Mouse (Mus musculus): ENCODE data around the gene Dock10.
"Not testable (repeated sequence)": the region's sequence is repeated elsewhere in the genome, so short reads cannot be mapped to it uniquely, and the experiment has no call there.

Gene Dock10

GRCm38 (mm10) chr1:80757977-80758797 is at the start of gene Dock10:
Gene Dock10 (minus strand): TSS chr1:80758527.
- no peak for DNase-seq (ENCODE audit: extremely low read depth, low read depth, low spot score)

- DNase-seq (ENCODE audit: extremely low read depth, low read depth, low spot score), result no peak
These were observed 48.6 kb upstream of the Dock10 start for GRCm38 (mm10) chr1:80806835-80807398.

- DNase-seq (ENCODE audit: extremely low read depth, low read depth, low spot score), result no peak
These were observed 43.7 kb upstream of the Dock10 start for GRCm38 (mm10) chr1:80802023-80802422.

GRCm38 (mm10) chr1:80785066-80785779 is 26.9 kb upstream of the Dock10 start:
- DNase-seq (ENCODE audit: extremely low read depth, low read depth, low spot score), result no peak

GRCm38 (mm10) chr1:80784155-80784554 is 25.8 kb upstream of the Dock10 start:
- DNase-seq (ENCODE audit: extremely low read depth, low read depth, low spot score), result no peak

GRCm38 (mm10) chr1:80765504-80765903 is 7.2 kb upstream of the Dock10 start:
- DNase-seq (ENCODE audit: extremely low read depth, low read depth, low spot score), result no peak

GRCm38 (mm10) chr1:80763042-80763950 is 5.0 kb upstream of the Dock10 start:
- DNase-seq (ENCODE audit: extremely low read depth, low read depth, low spot score), result no peak

GRCm38 (mm10) chr1:80758798-80759184 is 464 bp upstream of the Dock10 start:
- DNase-seq (ENCODE audit: extremely low read depth, low read depth, low spot score), result no peak

GRCm38 (mm10) chr1:80757650-80757976 is 714 bp downstream of the Dock10 start:
- DNase-seq (ENCODE audit: extremely low read depth, low read depth, low spot score), result no peak

GRCm38 (mm10) chr1:80756824-80757649 is 1.3 kb downstream of the Dock10 start:
- DNase-seq (ENCODE audit: extremely low read depth, low read depth, low spot score), result no peak

- DNase-seq (ENCODE audit: extremely low read depth, low read depth, low spot score), result no peak
These were observed 2.3 kb downstream of the Dock10 start for GRCm38 (mm10) chr1:80756060-80756439.

GRCm38 (mm10) chr1:80755296-80756059 is 2.8 kb downstream of the Dock10 start:
- no peak for DNase-seq (ENCODE audit: extremely low read depth, low read depth, low spot score)

- DNase-seq (ENCODE audit: extremely low read depth, low read depth, low spot score), result not testable (repeated sequence)
These were observed 9.2 kb downstream of the Dock10 start for GRCm38 (mm10) chr1:80749122-80749521.

- DNase-seq (ENCODE audit: extremely low read depth, low read depth, low spot score), result no peak
These were observed 11.4 kb downstream of the Dock10 start for GRCm38 (mm10) chr1:80746691-80747463.

- no peak for DNase-seq (ENCODE audit: extremely low read depth, low read depth, low spot score)
These were observed 12.1 kb downstream of the Dock10 start for GRCm38 (mm10) chr1:80746195-80746594.

GRCm38 (mm10) chr1:80739472-80739871 is 18.9 kb downstream of the Dock10 start:
- no peak for DNase-seq (ENCODE audit: extremely low read depth, low read depth, low spot score)

GRCm38 (mm10) chr1:80737812-80738391 is 20.4 kb downstream of the Dock10 start:
- DNase-seq (ENCODE audit: extremely low read depth, low read depth, low spot score), result no peak

- DNase-seq (ENCODE audit: extremely low read depth, low read depth, low spot score), result no peak
These were observed 27.7 kb downstream of the Dock10 start for GRCm38 (mm10) chr1:80730582-80730981.

Measured in fat pad, adult 2 months (tissue).